Mouse (Mus musculus) bone marrow, adult 2 months (tissue): Measurements from ENCODE around the gene Limch1.

Source experiments
- CTCF ChIP-seq: fragments of 200-500 bp; IDR thresholded peaks from 2 replicates; pipeline ENCODE4 v1.5.1; 2011; ENCODE audit warnings: low read length, control low read depth; ENCODE audit not compliant: control insufficient read depth, insufficient read depth
- POLR2A ChIP-seq: fragments of 200-500 bp; IDR thresholded peaks from 2 replicates; pipeline ENCODE4 v1.6.1; 2011; ENCODE audit warnings: low read depth, mild to moderate bottlenecking, control low read depth, low read length, borderline replicate concordance; ENCODE audit not compliant: control insufficient read depth

- TF ChIP-seq CTCF, result no peak
- no peak for TF ChIP-seq POLR2A
Observed at GRCm38 (mm10) chr5:67013926-67014325, 268.3 kb downstream of the Limch1 start.
